Mouse (Mus musculus) neural tube, embryonic 15.5 days (tissue): ENCODE measurements around the gene Kbtbd2. TPM values are rescaled to one million over a fixed set of nuclear protein-coding genes. Genes with fewer than 3 reads are reported as not detected.

Experiments
- ATAC-seq: fragments of 200-750 bp; cut with Nextera tagmentation; 2 replicates; pipeline ENCODE4 v1.8.0; 2017; ENCODE audit warnings: mild to moderate bottlenecking, moderate TSS enrichment, moderate library complexity; ENCODE audit not compliant: low FRiP score
- H3K27ac ChIP-seq: fragments of 300-500 bp; sonication (generic); replicated peaks from 2 replicates; pipeline ENCODE4 v1.5.1; 2015; ENCODE audit warnings: mild to moderate bottlenecking, inconsistent platforms
- H3K27me3 ChIP-seq: fragments of 300-500 bp; sonication (generic); replicated peaks from 2 replicates; pipeline ENCODE4 v1.6.1; 2015; ENCODE audit warnings: inconsistent platforms
- H3K36me3 ChIP-seq: fragments of 300-500 bp; sonication (generic); 2 replicates; pipeline ENCODE4 v1.6.1; 2015; ENCODE audit warnings: inconsistent platforms
- H3K4me1 ChIP-seq: fragments of 300-500 bp; sonication (generic); 2 replicates; pipeline ENCODE4 v1.6.1; 2015; ENCODE audit warnings: inconsistent platforms
- H3K4me2 ChIP-seq: fragments of 300-500 bp; sonication (generic); 2 replicates; pipeline ENCODE4 v1.6.1; 2015; ENCODE audit warnings: inconsistent platforms, mild to moderate bottlenecking, moderate library complexity
- H3K4me3 ChIP-seq: fragments of 300-500 bp; sonication (generic); replicated peaks from 2 replicates; pipeline ENCODE4 v1.5.1; 2015; ENCODE audit warnings: mild to moderate bottlenecking, inconsistent platforms
- H3K9ac ChIP-seq: fragments of 300-500 bp; sonication (generic); replicated peaks from 2 replicates; pipeline ENCODE4 v1.6.1; 2015; ENCODE audit warnings: mild to moderate bottlenecking, inconsistent platforms
- H3K9me3 ChIP-seq: fragments of 300-500 bp; sonication (generic); replicated peaks from 2 replicates; pipeline ENCODE4 v1.6.1; 2016; ENCODE audit warnings: inconsistent platforms
- WGBS: fragments of 180-500 bp; shearing (Covaris S2); methylation state at CpG from one replicate; pipeline ENCODE4 v1.1.7; 2015; ENCODE audit warnings: mixed read lengths; 5-methylcytosine and 5-hydroxymethylcytosine counted together
- polyA plus RNA-seq: library from polyadenylated mRNA; unstranded; fragments of >200 nt; fragmentation: Nextera tagmentation; extraction: Ambion mirVana; gene quantifications from 2 replicates; pipeline ENCODE4 v1.2.1, GENCODE M21; 2015

Kbtbd2 gene
- polyA plus RNA-seq, 1 experiment from 2014 or later: 28.9 TPM

GRCm38 (mm10) chr6:56818436-56819123 lies 21.0 kb upstream of the Kbtbd2 start:
- Histone ChIP-seq H3K36me3 (no peaks in the 10 kb centered on the region), H3K4me1 (no peaks in the 10 kb centered on the region), H3K4me2 (no peak overlapping the region), H3K4me3 (no peak overlapping the region), H3K9me3 (no peaks in the 10 kb centered on the region), H3K27me3 (no peaks in the 10 kb centered on the region), H3K9ac (no peak overlapping the region), H3K27ac (no peak overlapping the region)
- ATAC-seq: no peak
- WGBS: 77% methylated on average over 5 of the region's 5 CpGs

GRCm38 (mm10) chr6:56813332-56813731 lies 15.7 kb upstream of the Kbtbd2 start:
- 47% methylated on average over 2 of the region's 2 CpGs for WGBS
- Histone ChIP-seq H3K9ac (no peak overlapping the region), H3K4me3 (no peak overlapping the region), H3K27ac (no peak overlapping the region), H3K4me1 (no peaks in the 10 kb centered on the region), H3K4me2 (no peak overlapping the region), H3K9me3 (no peaks in the 10 kb centered on the region), H3K36me3 (no peaks in the 10 kb centered on the region), H3K27me3 (no peaks in the 10 kb centered on the region)
- 0 out of 2 replicates have a peak, but pooled peaks have one; percentile 31 for ATAC-seq

GRCm38 (mm10) chr6:56808656-56809055 lies 11.0 kb upstream of the Kbtbd2 start:
- 8% methylated on average over 3 of the region's 3 CpGs for WGBS
- H3K27me3 ChIP-seq: 0 out of 2 replicates have a peak, but pooled peaks cover 3% of the 10 kb centered on the region
- H3K9me3 ChIP-seq: no peaks in the 10 kb centered on the region

GRCm38 (mm10) chr6:56806195-56806594 lies 8.6 kb upstream of the Kbtbd2 start:
- no peaks in the 10 kb centered on the region for H3K36me3 ChIP-seq
- 0 out of 2 replicates have a peak, but pooled peaks cover 3% of the 10 kb centered on the region for H3K27me3 ChIP-seq
- no peak overlapping the region for H3K4me2 ChIP-seq
- H3K27ac ChIP-seq: no peak overlapping the region
- 77% methylated on average over 2 of the region's 2 CpGs for WGBS
- ATAC-seq: no peak
- H3K9me3 ChIP-seq: no peaks in the 10 kb centered on the region
- no peak overlapping the region for H3K9ac ChIP-seq
- H3K4me1 ChIP-seq: no peaks in the 10 kb centered on the region
- no peak overlapping the region for H3K4me3 ChIP-seq

More at GRCm38 (mm10) chr6:56808656-56809055, 11.0 kb upstream of the Kbtbd2 start:
- no peaks in the 10 kb centered on the region for H3K4me1 ChIP-seq
- peak; percentile 93 for ATAC-seq
- H3K4me3 ChIP-seq: no peak overlapping the region
- no peak overlapping the region for H3K9ac ChIP-seq
- H3K4me2 ChIP-seq: no peak overlapping the region
- no peak overlapping the region for H3K27ac ChIP-seq
- no peaks in the 10 kb centered on the region for H3K36me3 ChIP-seq

- Histone ChIP-seq H3K4me1 (no peaks in the 10 kb centered on the region), H3K36me3 (no peaks in the 10 kb centered on the region), H3K9me3 (no peaks in the 10 kb centered on the region), H3K4me2 (no peak overlapping the region), H3K9ac (no peak overlapping the region), H3K27ac (no peak overlapping the region), H3K4me3 (no peak overlapping the region), H3K27me3 (0 out of 2 replicates have a peak, but pooled peaks cover 3% of the 10 kb centered on the region)
- ATAC-seq: no peak
- 94% methylated on average over 4 of the region's 4 CpGs for WGBS
Observed at GRCm38 (mm10) chr6:56805026-56805425, 7.4 kb upstream of the Kbtbd2 start.

- Histone ChIP-seq H3K27me3 (no peaks in the 10 kb centered on the region), H3K36me3 (no peaks in the 10 kb centered on the region), H3K9ac (peak overlapping the region; percentile 89), H3K4me2 (peak overlapping the region; percentile 81), H3K4me3 (peak overlapping the region; percentile 91), H3K4me1 (peaks cover 37% of the 10 kb centered on the region), H3K27ac (peak overlapping the region; percentile 98), H3K9me3 (no peaks in the 10 kb centered on the region)
- ATAC-seq: no peak
- WGBS: 18% methylated on average over 8 of the region's 8 CpGs
Observed at GRCm38 (mm10) chr6:56798152-56798465, 496 bp upstream of the Kbtbd2 start.

- WGBS: 0% methylated on average over 16 of the region's 16 CpGs
- Histone ChIP-seq H3K9me3 (no peaks in the 10 kb centered on the region), H3K36me3 (no peaks in the 10 kb centered on the region), H3K4me2 (peak overlapping the region; percentile 81), H3K27ac (peak overlapping the region; percentile 98), H3K4me1 (peaks cover 37% of the 10 kb centered on the region), H3K4me3 (peak overlapping the region; percentile 91), H3K27me3 (no peaks in the 10 kb centered on the region), H3K9ac (peak overlapping the region; percentile 89)
- peak; percentile 22 for ATAC-seq
Observed at GRCm38 (mm10) chr6:56796668-56797141, 908 bp downstream of the Kbtbd2 start.

- Histone ChIP-seq H3K36me3 (no peaks in the 10 kb centered on the region), H3K4me1 (peaks cover 37% of the 10 kb centered on the region), H3K4me2 (peak overlapping the region; percentile 81), H3K4me3 (peak overlapping the region; percentile 91), H3K9ac (peak overlapping the region; percentile 89), H3K9me3 (no peaks in the 10 kb centered on the region), H3K27me3 (no peaks in the 10 kb centered on the region), H3K27ac (peak overlapping the region; percentile 98)
- no peak for ATAC-seq
- 8% methylated on average over 8 of the region's 8 CpGs for WGBS
Observed at GRCm38 (mm10) chr6:56796232-56796631, 1.4 kb downstream of the Kbtbd2 start.

GRCm38 (mm10) chr6:56794834-56795233 lies 2.8 kb downstream of the Kbtbd2 start:
- Histone ChIP-seq H3K9ac (no peak overlapping the region), H3K36me3 (no peaks in the 10 kb centered on the region), H3K4me1 (peaks cover 37% of the 10 kb centered on the region), H3K27me3 (no peaks in the 10 kb centered on the region), H3K27ac (no peak overlapping the region), H3K4me2 (peak overlapping the region; percentile 81), H3K9me3 (no peaks in the 10 kb centered on the region), H3K4me3 (no peak overlapping the region)
- ATAC-seq: no peak
- 78% methylated on average over 5 of the region's 5 CpGs for WGBS

GRCm38 (mm10) chr6:56789336-56789735 lies 8.3 kb downstream of the Kbtbd2 start:
- WGBS: 83% methylated on average over 3 of the region's 3 CpGs

GRCm38 (mm10) chr6:56787668-56788067 lies 9.9 kb downstream of the Kbtbd2 start:
- Histone ChIP-seq H3K27me3 (no peaks in the 10 kb centered on the region), H3K9ac (no peak overlapping the region), H3K4me2 (no peak overlapping the region), H3K4me3 (no peak overlapping the region), H3K36me3 (peaks cover 13% of the 10 kb centered on the region; the same call in 1 of the 2 replicates), H3K27ac (no peak overlapping the region), H3K4me1 (peaks cover 16% of the 10 kb centered on the region), H3K9me3 (no peaks in the 10 kb centered on the region)
- ATAC-seq: no peak
- 99% methylated on average over 2 of the region's 2 CpGs for WGBS

More at GRCm38 (mm10) chr6:56789336-56789735, 8.3 kb downstream of the Kbtbd2 start:
- no peaks in the 10 kb centered on the region for H3K27me3 ChIP-seq
- H3K4me1 ChIP-seq: peaks cover 25% of the 10 kb centered on the region
- H3K9me3 ChIP-seq: no peaks in the 10 kb centered on the region
- H3K36me3 ChIP-seq: peaks cover 10% of the 10 kb centered on the region; the same call in 1 of the 2 replicates
- H3K27ac ChIP-seq: no peak overlapping the region
- ATAC-seq: no peak
- no peak overlapping the region for H3K4me2 ChIP-seq
- H3K4me3 ChIP-seq: no peak overlapping the region
- H3K9ac ChIP-seq: no peak overlapping the region

- H3K9me3 ChIP-seq: no peaks in the 10 kb centered on the region
- H3K4me2 ChIP-seq: no peak overlapping the region
- WGBS: 80% methylated on average over 5 of the region's 5 CpGs
- H3K9ac ChIP-seq: no peak overlapping the region
- peaks cover 16% of the 10 kb centered on the region for H3K4me1 ChIP-seq
- H3K27ac ChIP-seq: no peak overlapping the region
- ATAC-seq: no peak
- no peak overlapping the region for H3K4me3 ChIP-seq
- no peaks in the 10 kb centered on the region for H3K27me3 ChIP-seq
- peaks cover 18% of the 10 kb centered on the region for H3K36me3 ChIP-seq
Observed at GRCm38 (mm10) chr6:56785068-56785467, 12.5 kb downstream of the Kbtbd2 start.
